Mouse (Mus musculus) E14TG2a.4 (cell line): ENCODE data around the gene Col25a1.

Experiments used
- H3K27me3 ChIP-seq: 2 replicates; pipeline ENCODE4 v1.6.1; 2014; ENCODE audit warnings: low read length, control low read depth; ENCODE audit not compliant: insufficient read depth
- H3K36me3 ChIP-seq: 2 replicates; pipeline ENCODE4 v1.6.1; 2014; ENCODE audit warnings: low read length, control low read depth; ENCODE audit not compliant: insufficient read depth
- H3K4me1 ChIP-seq: replicated peaks from 2 replicates; pipeline ENCODE4 v1.6.1; 2014; ENCODE audit warnings: low read depth, low read length, control low read depth
- H3K4me3 ChIP-seq: replicated peaks from 2 replicates; pipeline ENCODE4 v1.5.1; 2014; ENCODE audit warnings: mild to moderate bottlenecking, low read length
- H3K9me3 ChIP-seq: 2 replicates; pipeline ENCODE4 v1.6.1; 2014; ENCODE audit warnings: low read length, control low read depth
- CTCF ChIP-seq: conservative IDR thresholded peaks from 2 replicates; pipeline ENCODE4 v1.5.1; 2014; ENCODE audit warnings: low read length
- NANOG ChIP-seq: IDR thresholded peaks from 2 replicates; pipeline ENCODE4 v1.6.1; 2014; ENCODE audit warnings: borderline replicate concordance, low read length, mixed read lengths
- POU5F1 ChIP-seq: IDR thresholded peaks from 2 replicates; pipeline ENCODE4 v1.6.1; 2014; ENCODE audit warnings: low read length, borderline replicate concordance

Col25a1 gene

DNA sequence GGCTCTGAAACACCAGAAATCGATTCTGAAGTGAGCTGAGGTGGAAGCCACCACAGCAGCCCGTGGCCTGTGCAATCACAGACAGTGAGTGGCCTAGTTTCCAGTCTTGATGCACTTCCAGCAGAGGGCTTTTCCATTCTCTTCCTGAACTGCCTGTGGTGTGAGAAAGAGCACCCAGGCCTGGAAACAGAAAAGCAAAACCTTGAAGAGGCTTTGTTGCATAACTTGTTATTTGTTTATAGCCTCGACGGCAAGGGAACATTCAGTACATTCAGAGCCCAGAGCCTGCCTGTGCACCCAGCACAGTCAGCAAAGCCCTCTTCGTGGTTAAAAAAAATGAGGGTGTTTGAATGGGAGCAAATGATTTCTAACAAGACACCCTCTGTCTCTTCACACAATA lies 502.6 kb downstream of the Col25a1 start:
- TF ChIP-seq NANOG (no peak), POU5F1 (no peak), CTCF (no peak)
- Histone ChIP-seq H3K4me1 (no peaks in the 10 kb centered on the region), H3K27me3 (no peaks in the 10 kb centered on the region), H3K9me3 (no peaks in the 10 kb centered on the region), H3K4me3 (no peak overlapping the region), H3K36me3 (no peaks in the 10 kb centered on the region)

- no peaks in the 10 kb centered on the region for H3K4me1 ChIP-seq
- H3K36me3 ChIP-seq = no peaks in the 10 kb centered on the region
- 0 out of 2 replicates have a peak, but pooled peaks cover 4% of the 10 kb centered on the region for H3K27me3 ChIP-seq
- no peak overlapping the region for H3K4me3 ChIP-seq
- TF ChIP-seq POU5F1 = no peak
- no peak for TF ChIP-seq CTCF
- TF ChIP-seq NANOG = no peak
- no peaks in the 10 kb centered on the region for H3K9me3 ChIP-seq
These were observed 515.0 kb downstream of the Col25a1 start for GRCm38 (mm10) chr3:130646110-130646810.
